Mouse (Mus musculus) stomach, embryonic 16.5 days (tissue): ENCODE results near the gene Wnt9a. TPM values are rescaled to one million over a fixed set of nuclear protein-coding genes. Genes with fewer than 3 reads are reported as not detected.
"Not testable (repeated sequence)": the region's sequence is repeated elsewhere in the genome, so short reads cannot be mapped to it uniquely, and the experiment has no call there.

Experiments used
- ATAC-seq: fragments of 200-750 bp; cut with Nextera tagmentation; 2 replicates; pipeline ENCODE4 v1.8.0; 2017; ENCODE audit warnings: moderate number of reproducible peaks, moderate TSS enrichment; ENCODE audit not compliant: insufficient read depth, low FRiP score
- H3K27ac ChIP-seq: fragments of 300-500 bp; sonication (generic); 2 replicates; pipeline ENCODE4 v1.5.1; 2014; ENCODE audit warnings: low read length
- H3K27me3 ChIP-seq: fragments of 300-500 bp; sonication (generic); 2 replicates; pipeline ENCODE4 v1.6.1; 2014; ENCODE audit warnings: low read length, control low read depth, mixed read lengths; ENCODE audit not compliant: control insufficient read depth, insufficient read depth
- H3K36me3 ChIP-seq: fragments of 300-500 bp; sonication (generic); 2 replicates; pipeline ENCODE4 v1.6.1; 2014; ENCODE audit warnings: low read length; ENCODE audit not compliant: control insufficient read depth, insufficient read depth
- H3K4me1 ChIP-seq: fragments of 300-500 bp; sonication (generic); 2 replicates; pipeline ENCODE4 v1.6.1; 2014; ENCODE audit warnings: low read length, control low read depth, mixed read lengths; ENCODE audit not compliant: control insufficient read depth, insufficient read depth
- H3K4me2 ChIP-seq: fragments of 300-500 bp; sonication (generic); 2 replicates; pipeline ENCODE4 v1.6.1; 2014; ENCODE audit warnings: low read depth, low read length, mixed read lengths
- H3K4me3 ChIP-seq: fragments of 300-500 bp; sonication (generic); replicated peaks from 2 replicates; pipeline ENCODE4 v1.5.1; 2014; ENCODE audit warnings: mild to moderate bottlenecking, low read length
- H3K9ac ChIP-seq: fragments of 300-500 bp; sonication (generic); 2 replicates; pipeline ENCODE4 v1.6.1; 2014; ENCODE audit warnings: low read length
- H3K9me3 ChIP-seq: fragments of 300-500 bp; sonication (generic); replicated peaks from 2 replicates; pipeline ENCODE4 v1.6.1; 2016; ENCODE audit warnings: low read length, control low read depth; ENCODE audit not compliant: control insufficient read depth
- WGBS: fragments of 180-500 bp; shearing (Covaris S2); extraction: QIAGEN DNeasy Blood & Tissue Kit; methylation state at CpG from one replicate; pipeline ENCODE4 v1.1.7; 2014; 5-methylcytosine and 5-hydroxymethylcytosine counted together
- polyA plus RNA-seq: library from polyadenylated mRNA; unstranded; fragments of >200 nt; fragmentation: Nextera tagmentation; extraction: Ambion mirVana; gene quantifications from 2 replicates; pipeline ENCODE4 v1.2.1, GENCODE M21; 2015

Wnt9a gene
- polyA plus RNA-seq, 1 experiment from 2014 or later: 5.8 TPM

DNA sequence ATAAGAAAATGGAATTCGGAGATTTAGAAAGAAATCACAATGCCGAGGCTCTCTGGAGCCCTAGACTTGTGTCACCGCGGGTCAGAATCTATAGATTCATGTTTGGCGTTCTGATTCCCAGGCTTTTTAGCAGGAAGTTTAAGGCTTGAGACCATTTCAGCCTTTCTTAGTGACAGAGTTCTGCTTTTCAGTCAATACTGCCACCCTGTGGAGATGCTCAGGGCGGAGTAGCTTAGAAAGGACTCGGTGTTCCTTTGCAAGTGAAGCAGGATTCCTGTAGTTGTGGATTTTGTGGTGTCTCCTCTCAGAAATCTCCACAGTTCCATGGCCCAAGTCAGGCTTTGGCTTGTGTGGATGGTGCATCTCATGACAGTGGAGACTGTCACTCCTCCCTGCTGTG, 8.8 kb upstream of the Wnt9a start:
- WGBS: 17% methylated on average over 7 of the region's 7 CpGs

DNA sequence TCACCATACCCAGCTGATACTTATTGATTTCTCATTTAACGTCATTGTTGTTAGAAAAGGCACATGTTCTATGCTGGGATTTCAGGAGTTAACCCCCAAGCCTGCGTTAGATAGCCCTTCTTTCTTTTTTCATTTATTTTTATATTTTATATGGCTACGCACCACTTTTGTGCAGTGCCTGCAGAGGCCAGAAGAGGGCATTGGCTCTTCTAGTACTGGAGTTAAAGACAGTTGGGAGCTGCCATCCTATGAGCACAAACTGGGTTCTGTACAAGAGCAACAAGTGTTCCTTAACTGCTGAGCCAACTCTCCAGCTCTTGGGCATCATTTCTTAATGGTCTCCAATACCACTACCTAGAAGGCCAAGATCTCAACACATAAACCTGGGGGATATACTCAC, 6.5 kb upstream of the Wnt9a start:
- H3K9ac ChIP-seq: no peak overlapping the region
- H3K9me3 ChIP-seq: no peaks in the 10 kb centered on the region
- H3K27me3 ChIP-seq: peaks cover 36% of the 10 kb centered on the region
- H3K4me3 ChIP-seq: no peak overlapping the region
- no peak overlapping the region for H3K27ac ChIP-seq
- H3K4me1 ChIP-seq: no peaks in the 10 kb centered on the region
- no peaks in the 10 kb centered on the region for H3K36me3 ChIP-seq
- no peak for ATAC-seq
- no peak overlapping the region for H3K4me2 ChIP-seq
- WGBS: 15% methylated on average over 3 of the region's 3 CpGs

More for the DNA sequence above, 8.8 kb upstream of the Wnt9a start:
- peaks cover 31% of the 10 kb centered on the region for H3K27me3 ChIP-seq
- 0 out of 2 replicates have a peak overlapping the region, but pooled peaks have one; percentile 13 for H3K9ac ChIP-seq
- no peak for ATAC-seq
- H3K9me3 ChIP-seq: no peaks in the 10 kb centered on the region
- H3K4me2 ChIP-seq: no peak overlapping the region
- no peak overlapping the region for H3K27ac ChIP-seq
- H3K36me3 ChIP-seq: no peaks in the 10 kb centered on the region
- H3K4me3 ChIP-seq: no peak overlapping the region
- no peaks in the 10 kb centered on the region for H3K4me1 ChIP-seq

DNA sequence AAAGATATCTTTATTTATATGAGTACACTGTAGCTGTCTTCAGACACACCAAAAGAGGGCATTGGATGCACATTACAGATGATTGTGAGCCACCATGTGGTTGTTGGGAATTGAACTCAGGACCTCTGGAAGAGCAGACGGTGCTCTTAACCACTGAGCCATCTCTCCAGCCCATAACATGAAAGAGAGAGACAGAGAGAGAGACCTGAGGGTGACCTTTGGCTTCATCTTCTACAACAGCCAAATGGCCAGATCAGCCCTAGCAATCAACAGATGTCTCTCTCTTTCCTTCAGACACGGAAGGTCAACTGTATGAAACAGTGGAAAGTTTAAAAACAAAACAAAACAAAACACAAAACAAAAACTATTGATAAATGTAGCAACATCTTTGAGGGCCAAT, 5.7 kb upstream of the Wnt9a start:
- not testable (repeated sequence) for ATAC-seq, H3K4me1 ChIP-seq, H3K4me2 ChIP-seq, H3K9me3 ChIP-seq, H3K9ac ChIP-seq, H3K36me3 ChIP-seq, H3K27ac ChIP-seq, H3K4me3 ChIP-seq
- peaks cover 37% of the 10 kb centered on the region for H3K27me3 ChIP-seq
- WGBS: 60% methylated on average over 2 of the region's 2 CpGs

DNA sequence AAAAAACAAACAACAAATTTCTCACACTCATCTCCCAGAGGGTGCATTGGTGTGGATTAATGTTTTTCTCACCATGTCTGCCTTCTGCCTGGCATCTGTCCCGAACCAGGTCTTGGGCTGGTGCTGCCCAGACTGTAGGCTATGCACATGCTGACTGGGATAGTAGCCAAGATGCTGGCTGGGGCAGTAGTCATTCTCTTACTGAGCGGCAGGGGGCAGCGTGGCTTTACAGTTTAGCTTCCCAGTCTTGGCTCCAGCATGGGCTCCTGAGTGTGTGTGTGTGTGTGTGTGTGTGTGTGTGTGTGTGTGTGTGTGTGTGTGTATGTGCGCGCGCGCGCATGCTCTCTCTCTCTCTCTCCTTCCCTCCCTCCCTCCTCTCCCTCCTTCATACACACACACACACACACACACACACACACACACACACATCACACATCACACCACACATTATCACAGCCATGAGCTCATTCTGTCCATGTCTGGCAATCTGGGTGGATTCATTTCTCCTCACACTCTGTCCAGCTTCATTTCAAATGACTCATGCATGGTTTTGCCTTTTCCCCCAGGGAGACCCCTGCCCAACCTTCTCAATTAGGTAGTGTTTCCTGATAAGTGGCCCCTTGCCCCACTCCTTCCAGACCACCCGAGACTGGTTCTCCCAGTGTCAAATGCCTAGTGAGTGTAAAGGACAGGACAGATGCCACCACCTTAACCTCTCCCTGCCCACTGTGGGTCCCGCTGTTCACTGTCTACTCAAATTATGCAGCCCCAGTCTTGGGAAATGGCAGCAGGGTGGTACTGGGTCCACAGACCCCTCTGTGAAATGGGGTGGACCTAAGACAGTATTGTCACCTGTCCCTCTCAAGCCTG, 3.8 kb upstream of the Wnt9a start:
- 16% methylated on average over 10 of the region's 10 CpGs for WGBS
- Histone ChIP-seq H3K9ac (no peak overlapping the region), H3K27ac (no peak overlapping the region), H3K36me3 (no peaks in the 10 kb centered on the region), H3K27me3 (peaks cover 39% of the 10 kb centered on the region), H3K9me3 (no peaks in the 10 kb centered on the region), H3K4me1 (peaks cover 6% of the 10 kb centered on the region), H3K4me2 (no peak overlapping the region), H3K4me3 (no peak overlapping the region)
- ATAC-seq: no peak

DNA sequence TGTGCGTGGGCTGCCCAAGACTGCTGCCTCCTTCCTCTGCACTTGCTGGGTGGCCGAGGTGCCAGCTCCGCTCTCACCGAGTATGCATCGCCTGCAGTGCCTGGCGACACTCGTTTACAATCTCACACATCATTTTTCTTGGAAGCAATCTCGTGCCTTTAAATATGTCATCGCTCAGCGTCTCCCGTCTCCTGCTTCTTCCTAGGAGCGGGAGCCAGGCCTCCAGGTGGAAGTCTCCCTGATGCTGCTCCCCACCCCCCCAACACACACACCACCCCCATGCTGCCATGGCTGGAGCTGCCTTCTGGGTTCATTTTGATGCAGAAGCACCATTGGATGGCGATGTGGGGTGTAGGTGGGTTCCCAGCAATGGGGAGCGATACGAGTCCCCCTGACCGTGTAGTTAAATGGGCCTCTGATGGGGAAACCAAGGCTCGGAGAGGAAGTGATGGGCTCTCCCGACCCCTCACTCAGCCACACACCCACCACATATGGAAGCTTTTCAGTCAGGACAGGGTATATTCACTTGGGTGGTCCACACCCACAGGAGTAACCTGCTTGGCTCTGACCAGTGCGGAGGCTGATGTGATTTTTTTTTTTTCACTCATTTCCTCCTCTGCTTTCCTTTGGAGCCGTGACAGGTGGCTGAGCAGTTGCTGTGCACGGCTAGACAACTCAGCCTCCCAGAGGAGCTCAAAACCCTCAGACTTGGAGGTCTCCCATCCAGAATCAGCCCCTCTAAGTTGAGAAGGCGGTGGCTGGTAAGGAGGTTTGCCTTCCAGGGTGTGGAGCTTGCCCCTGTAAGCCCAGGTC, 1.5 kb upstream of the Wnt9a start:
- no peak for ATAC-seq
- H3K27ac ChIP-seq: no peak overlapping the region
- H3K4me1 ChIP-seq: peaks cover 24% of the 10 kb centered on the region
- H3K27me3 ChIP-seq: peaks cover 33% of the 10 kb centered on the region
- no peaks in the 10 kb centered on the region for H3K9me3 ChIP-seq
- H3K4me3 ChIP-seq: no peak overlapping the region
- WGBS: 34% methylated on average over 22 of the region's 22 CpGs
- H3K36me3 ChIP-seq: no peaks in the 10 kb centered on the region
- no peak overlapping the region for H3K9ac ChIP-seq
- no peak overlapping the region for H3K4me2 ChIP-seq

DNA sequence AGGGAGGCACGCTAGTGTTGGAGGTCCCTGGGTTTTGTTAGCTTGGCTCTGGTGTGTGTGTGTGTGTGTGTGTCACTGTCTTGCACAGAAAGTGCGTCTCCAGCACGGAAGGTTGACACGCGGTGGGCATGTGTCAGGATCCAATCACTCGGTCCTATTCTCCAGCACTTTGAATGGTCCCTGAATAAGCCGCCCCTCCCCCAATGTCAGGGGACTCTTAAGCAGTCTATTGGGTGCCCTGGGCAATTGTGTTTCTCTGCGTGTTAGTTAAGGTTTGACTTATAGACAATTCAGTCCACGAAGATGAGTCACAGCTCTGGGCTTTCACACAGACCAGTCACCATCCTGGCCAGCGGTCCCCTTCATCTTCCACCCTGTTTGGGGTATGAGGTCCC, 910 bp upstream of the Wnt9a start:
- H3K4me3 ChIP-seq: peak overlapping the region; percentile 72
- H3K9me3 ChIP-seq: no peaks in the 10 kb centered on the region
- H3K4me2 ChIP-seq: peak overlapping the region; percentile 85
- no peak overlapping the region for H3K27ac ChIP-seq
- ATAC-seq: no peak
- peaks cover 29% of the 10 kb centered on the region for H3K27me3 ChIP-seq
- peaks cover 24% of the 10 kb centered on the region for H3K4me1 ChIP-seq
- no peaks in the 10 kb centered on the region for H3K36me3 ChIP-seq
- H3K9ac ChIP-seq: peak overlapping the region; percentile 80; the same call in 1 of the 2 replicates
- WGBS: 11% methylated on average over 10 of the region's 10 CpGs

DNA sequence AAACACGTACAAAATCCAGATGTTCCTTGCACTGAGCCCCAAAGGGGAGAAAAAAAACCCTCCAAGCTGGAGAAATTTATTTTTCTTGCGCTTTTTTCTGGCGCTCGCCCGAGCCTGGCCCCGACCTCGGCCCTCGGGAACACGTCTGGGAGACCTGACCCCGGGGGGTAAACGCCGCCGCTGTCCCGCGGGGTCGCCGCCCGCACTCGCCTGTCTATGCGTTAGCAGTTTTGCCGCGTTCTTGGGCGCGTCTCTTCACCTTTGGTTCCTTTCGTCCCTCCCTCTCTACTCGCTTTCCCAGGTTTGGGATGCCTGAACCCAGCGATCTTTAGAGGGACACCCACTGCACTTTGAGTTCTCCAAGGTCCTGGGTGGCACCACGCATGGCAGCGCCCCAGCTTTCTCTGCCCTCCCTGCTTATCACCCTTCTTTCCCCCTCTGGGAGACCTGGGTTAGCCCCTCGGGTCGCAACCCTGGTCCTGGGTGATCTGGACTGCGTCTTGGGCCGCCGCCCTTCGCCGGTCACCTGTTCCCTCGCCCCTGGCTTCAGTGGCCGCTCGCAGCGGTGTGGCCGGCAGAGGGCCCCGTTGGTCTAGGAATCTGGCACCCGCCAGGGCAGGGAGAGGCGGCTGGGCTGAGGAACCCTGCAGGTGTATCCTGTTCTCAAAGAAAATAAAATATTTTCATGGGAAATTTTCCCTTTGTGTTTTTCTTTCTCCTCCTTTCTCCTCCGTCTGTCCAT, 865 bp downstream of the Wnt9a start:
- Histone ChIP-seq H3K4me3 (peak overlapping the region; percentile 72), H3K9ac (peak overlapping the region; percentile 80), H3K9me3 (no peaks in the 10 kb centered on the region), H3K4me1 (peaks cover 26% of the 10 kb centered on the region), H3K27ac (no peak overlapping the region), H3K36me3 (no peaks in the 10 kb centered on the region), H3K27me3 (peaks cover 29% of the 10 kb centered on the region), H3K4me2 (peak overlapping the region; percentile 85)
- under 1% methylated on average over 45 of the region's 45 CpGs for WGBS
- peak; percentile 45; the same call in 1 of the 2 replicates for ATAC-seq

DNA sequence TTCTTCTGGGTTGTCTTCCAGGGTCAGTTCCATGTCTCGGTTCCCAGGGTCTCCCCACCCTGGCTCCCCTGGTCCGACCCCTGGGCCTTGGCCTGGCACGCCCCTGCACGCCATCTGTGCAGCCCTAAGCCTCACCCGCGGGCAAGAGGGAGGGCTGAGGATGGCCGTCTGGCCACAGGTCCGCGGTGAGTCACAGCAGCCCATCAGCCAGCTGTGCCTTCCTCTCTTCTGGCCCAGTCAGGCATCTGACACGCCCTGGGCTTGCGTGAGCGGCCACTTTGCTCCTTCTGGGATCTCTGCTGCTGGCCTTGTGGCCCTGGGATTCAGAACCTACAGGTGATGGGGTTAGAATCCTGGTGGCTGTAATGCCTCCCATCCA, 1.4 kb downstream of the Wnt9a start:
- WGBS: 26% methylated on average over 12 of the region's 12 CpGs
- Histone ChIP-seq H3K9me3 (no peaks in the 10 kb centered on the region), H3K4me2 (peak overlapping the region; percentile 85), H3K4me1 (peaks cover 32% of the 10 kb centered on the region), H3K4me3 (peak overlapping the region; percentile 72), H3K9ac (peak overlapping the region; percentile 51; the same call in 1 of the 2 replicates), H3K27me3 (peaks cover 29% of the 10 kb centered on the region), H3K36me3 (no peaks in the 10 kb centered on the region), H3K27ac (peak overlapping the region; percentile 8; the same call in 1 of the 2 replicates)
- ATAC-seq: no peak
